Mouse (Mus musculus) liver, postnatal 0 days (tissue): ENCODE measurements around the gene Fmc1.

Experiments used
- CTCF ChIP-seq: sonication (generic); IDR thresholded peaks from 2 replicates; pipeline ENCODE4 v1.5.1; 2016; ENCODE audit warnings: antibody characterized with exemption, low read depth
- EP300 ChIP-seq: IDR thresholded peaks from 2 replicates; pipeline ENCODE4 v1.6.1; 2016; ENCODE audit warnings: antibody characterized with exemption, low read depth, mild to moderate bottlenecking

DNA sequence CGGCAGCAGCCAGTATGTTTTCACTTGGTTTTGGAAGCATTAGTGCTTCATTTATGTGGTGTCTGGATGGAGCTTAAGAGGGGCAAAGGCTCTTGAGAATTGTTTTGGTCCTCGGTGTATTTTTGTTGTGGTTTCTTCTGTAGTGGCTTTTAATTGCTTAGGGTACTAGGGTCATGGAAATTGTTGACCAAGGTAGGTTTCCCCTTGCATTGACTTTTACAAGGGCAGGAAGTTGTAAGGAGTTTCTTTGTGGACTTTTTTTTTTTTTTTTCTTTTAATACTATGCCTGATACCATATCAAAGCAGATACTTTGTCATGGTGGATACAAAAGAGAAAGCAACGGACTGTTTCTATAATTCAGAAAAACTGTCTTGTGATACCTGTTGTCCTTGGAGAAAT, 48.4 kb downstream of the Fmc1 start:
- no peak for TF ChIP-seq EP300
- no peak for TF ChIP-seq CTCF
